Mouse (Mus musculus) lung, adult 2 months (tissue): Measurements from ENCODE around the gene Ccser2. TPM values are rescaled to one million over a fixed set of nuclear protein-coding genes. Genes with fewer than 3 reads are reported as not detected.

Source experiments
- DNase-seq: peaks from one replicate; pipeline ENCODE4 v3.0.0; 2022
- H3K4me1 ChIP-seq: fragments of 200-500 bp; 2 replicates; pipeline ENCODE4 v1.6.1; 2011; ENCODE audit warnings: low read length; ENCODE audit not compliant: control insufficient read depth, insufficient read depth
- H3K4me3 ChIP-seq: fragments of 200-500 bp; replicated peaks from 2 replicates; pipeline ENCODE3; 2011; ENCODE audit warnings: low read depth, mild to moderate bottlenecking, control low read depth, low read length; ENCODE audit errors: extremely low read depth
- CTCF ChIP-seq: fragments of 200-500 bp; IDR thresholded peaks from 2 replicates; pipeline ENCODE4 v1.5.1; 2011; ENCODE audit warnings: mild to moderate bottlenecking, low read length, control low read depth; ENCODE audit not compliant: insufficient read depth
- POLR2A ChIP-seq: fragments of 200-500 bp; IDR thresholded peaks from 2 replicates; pipeline ENCODE4 v1.6.1; 2011; ENCODE audit warnings: low read depth, mild to moderate bottlenecking, control low read depth, low read length, borderline replicate concordance; ENCODE audit errors: extremely low read depth
- WGBS: fragments of 180-500 bp; shearing (Covaris S2); methylation state at CpG from one replicate; pipeline ENCODE4 v1.1.7; 2018; 5-methylcytosine and 5-hydroxymethylcytosine counted together
- polyA plus RNA-seq: library from polyadenylated mRNA; depleted of rRNA; stranded (reverse); fragments of >200 nt; gene quantifications from 2 replicates; pipeline ENCODE4 v1.2.3, GENCODE M21; 2012; rRNA removed

Gene Ccser2
- polyA plus RNA-seq, 1 experiment, result 38.0 TPM

DNA sequence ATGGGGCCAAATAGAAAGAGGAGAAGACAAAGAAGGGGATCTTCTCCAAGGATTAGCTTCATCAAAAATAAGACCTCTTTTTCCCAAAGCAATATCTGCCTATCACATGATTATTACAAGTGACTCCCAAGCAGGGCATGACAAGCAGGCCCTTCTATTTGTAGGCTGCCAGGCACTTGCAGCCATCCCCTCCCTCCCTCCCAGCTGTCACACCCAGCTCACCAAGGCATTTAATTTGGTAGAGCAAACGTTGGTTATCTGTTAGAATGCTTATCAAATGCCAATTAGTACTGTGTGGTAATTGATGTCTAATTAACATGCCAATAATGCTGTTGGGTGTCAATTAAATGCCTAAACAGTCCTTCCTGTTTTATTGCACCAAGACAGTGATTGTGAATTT, 119.7 kb downstream of the Ccser2 start:
- TF ChIP-seq CTCF (no peak), POLR2A (no peak)
- WGBS, result 23% methylated on average over 1 of the region's 1 CpGs
- no peaks in the 10 kb centered on the region for H3K4me1 ChIP-seq
- no peak overlapping the region for H3K4me3 ChIP-seq
- DNase-seq, result no peak

Other genes starting within 250 kb of the Ccser2 start
- not detected in 2 replicates for gene Rgr, start 80.2 kb upstream of the Ccser2 start, polyA plus RNA-seq
- not detected in 2 replicates for gene Lrit1, start 86.1 kb upstream of the Ccser2 start, polyA plus RNA-seq
- not detected in 2 replicates for gene Lrit2, start 99.2 kb upstream of the Ccser2 start, polyA plus RNA-seq
- 0.08 and 0.24 TPM in 2 replicates for gene Cdhr1, start 129.6 kb upstream of the Ccser2 start, polyA plus RNA-seq
- 2.4 and 9.5 TPM in 2 replicates for gene 2610528A11Rik, start 145.2 kb upstream of the Ccser2 start, polyA plus RNA-seq
- gene Ghitm, start 166.5 kb upstream of the Ccser2 start, polyA plus RNA-seq, result 69.9 and 103 TPM in 2 replicates